Mouse (Mus musculus): Measurements from ENCODE around the gene Grtp1. TPM values are rescaled to one million over a fixed set of nuclear protein-coding genes. Genes with fewer than 3 reads are reported as not detected.

Grtp1 gene
- polyA plus RNA-seq, 1 experiment, result 3.5 TPM

DNA sequence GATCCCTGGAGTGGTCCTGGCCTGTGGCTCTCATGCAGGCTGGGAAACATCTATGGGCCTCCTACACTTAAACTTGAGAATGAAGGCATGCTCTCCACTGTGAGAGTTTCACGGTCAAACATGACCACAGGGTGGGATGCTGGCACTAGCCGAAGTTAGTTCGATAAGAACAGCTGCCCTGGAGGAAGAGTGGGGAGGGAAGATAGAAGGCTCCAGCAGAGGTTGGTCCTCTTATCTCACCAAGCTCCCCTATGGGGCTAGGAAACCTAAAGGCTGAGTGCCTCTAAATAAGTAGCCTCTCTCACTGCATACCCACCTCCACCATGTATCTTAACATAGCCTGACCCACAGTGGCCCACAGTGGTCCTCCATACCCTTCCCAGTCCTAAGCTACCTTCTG is 2.4 kb upstream of the Grtp1 start:
- no peak overlapping the region for H3K4me3 ChIP-seq (ENCODE audit: insufficient read depth, poor library complexity, severe bottlenecking)
- no peaks in the 10 kb centered on the region for H3K36me3 ChIP-seq (ENCODE audit: control insufficient read depth, insufficient read depth)
- H3ac ChIP-seq (ENCODE audit: control insufficient read depth, insufficient read length, low read depth), result no peak overlapping the region
- TF ChIP-seq MYOD1 (IDR thresholded peaks at IDR 0.05; ENCODE audit: control insufficient read depth, insufficient read length, low read depth) (no peak), FOSL1 (IDR thresholded peaks at IDR 0.05; ENCODE audit: insufficient read depth, low read length, poor library complexity, severe bottlenecking) (no peak), CEBPB (IDR thresholded peaks at IDR 0.05; ENCODE audit: low read depth) (no peak), USF1 (IDR thresholded peaks at IDR 0.05; ENCODE audit: low read depth) (no peak), MYOG (IDR thresholded peaks at IDR 0.05; ENCODE audit: control insufficient read depth, extremely low read depth, insufficient read length) (no peak)
- H3K79me3 ChIP-seq (ENCODE audit: low read depth), result no peaks in the 10 kb centered on the region
- no peaks in the 10 kb centered on the region for H3K79me2 ChIP-seq (ENCODE audit: control insufficient read depth, insufficient read depth)
- no peaks in the 10 kb centered on the region for H3K27me3 ChIP-seq (ENCODE audit: control insufficient read depth, insufficient read depth, insufficient read length)

DNA sequence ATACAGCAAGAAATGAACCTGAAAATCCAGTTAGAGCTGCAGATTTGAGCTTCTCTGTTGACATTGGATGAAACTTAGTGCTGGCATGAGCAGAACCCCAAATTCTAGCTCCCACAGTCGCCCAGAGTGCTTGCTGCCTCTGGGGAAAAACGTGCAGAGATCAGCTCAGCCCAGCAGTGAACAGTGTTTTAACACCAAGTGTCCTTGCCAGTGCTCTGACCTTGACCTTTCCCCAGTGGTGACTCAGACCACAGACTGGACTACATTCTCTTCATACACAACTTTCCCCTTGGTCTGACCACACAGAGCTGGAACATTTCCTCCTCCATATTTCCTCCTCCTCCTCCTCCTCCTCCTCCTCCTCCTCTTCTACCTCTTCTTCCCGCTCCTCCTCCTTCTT is 1.6 kb upstream of the Grtp1 start:
- Histone ChIP-seq H3K79me3 (ENCODE audit: low read depth) (no peaks in the 10 kb centered on the region), H3K27me3 (ENCODE audit: control insufficient read depth, insufficient read depth, insufficient read length) (no peaks in the 10 kb centered on the region), H3K36me3 (ENCODE audit: control insufficient read depth, insufficient read depth) (no peaks in the 10 kb centered on the region), H3K79me2 (ENCODE audit: control insufficient read depth, insufficient read depth) (no peaks in the 10 kb centered on the region), H3ac (ENCODE audit: control insufficient read depth, insufficient read length, low read depth) (no peak overlapping the region), H3K4me3 (ENCODE audit: insufficient read depth, poor library complexity, severe bottlenecking) (no peak overlapping the region)
- TF ChIP-seq MYOD1 (IDR thresholded peaks at IDR 0.05; ENCODE audit: control insufficient read depth, insufficient read length, low read depth) (no peak), MAX (IDR thresholded peaks at IDR 0.05) (no peak), CTCF (IDR thresholded peaks at IDR 0.05; ENCODE audit: control insufficient read depth, insufficient read depth, insufficient read length) (no peak), USF1 (IDR thresholded peaks at IDR 0.05; ENCODE audit: low read depth) (no peak), FOSL1 (IDR thresholded peaks at IDR 0.05; ENCODE audit: insufficient read depth, low read length, poor library complexity, severe bottlenecking) (no peak), MYOG (IDR thresholded peaks at IDR 0.05; ENCODE audit: control insufficient read depth, extremely low read depth, insufficient read length) (no peak), CEBPB (IDR thresholded peaks at IDR 0.05; ENCODE audit: low read depth) (no peak)

DNA sequence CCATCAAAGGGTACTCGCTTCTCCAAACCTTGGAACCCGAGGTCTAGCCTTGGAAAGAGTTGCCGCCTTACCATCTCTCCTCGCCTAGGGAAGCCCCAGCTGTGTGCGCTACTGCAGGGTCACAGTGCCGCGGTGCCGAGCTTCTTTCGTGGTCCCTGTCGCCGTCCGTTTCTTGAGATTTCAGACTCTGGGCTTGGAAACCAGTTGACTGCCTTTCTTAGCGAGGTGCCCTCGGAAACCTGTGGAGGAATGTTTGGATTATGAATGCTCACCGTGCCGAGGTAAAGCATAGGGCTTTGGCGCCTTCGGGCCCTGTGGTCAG is 554 bp upstream of the Grtp1 start:
- Histone ChIP-seq H3K79me3 (ENCODE audit: low read depth) (no peaks in the 10 kb centered on the region), H3K79me2 (ENCODE audit: control insufficient read depth, insufficient read depth) (no peaks in the 10 kb centered on the region), H3K36me3 (ENCODE audit: control insufficient read depth, insufficient read depth) (no peaks in the 10 kb centered on the region), H3ac (ENCODE audit: control insufficient read depth, insufficient read length, low read depth) (no peak overlapping the region), H3K27me3 (ENCODE audit: control insufficient read depth, insufficient read depth, insufficient read length) (no peaks in the 10 kb centered on the region), H3K4me3 (ENCODE audit: insufficient read depth, poor library complexity, severe bottlenecking) (no peak overlapping the region)
- TF ChIP-seq MYOG (IDR thresholded peaks at IDR 0.05; ENCODE audit: control insufficient read depth, extremely low read depth, insufficient read length) (no peak), CTCF (IDR thresholded peaks at IDR 0.05; ENCODE audit: control insufficient read depth, insufficient read depth, insufficient read length) (no peak)

DNA sequence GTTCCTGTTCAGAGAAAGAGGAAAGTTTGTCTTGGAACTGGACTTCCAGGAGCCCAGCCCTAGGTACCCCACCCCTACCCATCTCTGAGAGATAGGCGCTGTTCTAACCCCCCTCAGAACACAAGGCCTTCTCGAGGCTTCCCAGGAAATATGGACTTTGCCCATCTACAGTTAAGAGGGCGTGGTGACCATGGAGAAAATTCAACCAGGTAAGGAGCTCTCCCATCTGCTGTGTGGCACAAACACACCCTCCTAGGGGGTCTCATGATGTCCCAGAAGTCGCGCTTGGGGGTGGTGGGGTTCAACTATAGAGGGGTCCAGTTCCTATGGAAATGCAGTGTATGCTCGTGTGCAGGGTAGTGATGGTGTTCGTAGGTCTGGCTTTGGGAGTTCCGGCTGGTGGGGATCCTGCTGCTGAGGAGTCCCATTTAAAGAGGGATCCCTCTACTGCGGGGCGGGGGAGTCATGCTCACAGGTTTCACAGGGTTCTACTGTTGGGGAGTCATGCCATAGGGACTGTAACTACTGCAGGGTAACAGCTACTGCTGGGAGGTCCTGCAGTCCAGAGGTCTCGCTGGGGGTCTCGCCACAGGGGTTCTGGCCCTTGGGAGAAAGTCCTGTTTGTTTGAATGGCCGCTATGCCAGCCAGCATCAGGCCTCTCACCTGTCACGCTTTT is 897 bp downstream of the Grtp1 start:
- TF ChIP-seq CTCF (IDR thresholded peaks at IDR 0.05; ENCODE audit: control insufficient read depth, insufficient read depth, insufficient read length) (no peak), CEBPB (IDR thresholded peaks at IDR 0.05; ENCODE audit: low read depth) (no peak), MAX (IDR thresholded peaks at IDR 0.05) (no peak), USF1 (IDR thresholded peaks at IDR 0.05; ENCODE audit: low read depth) (no peak), FOSL1 (IDR thresholded peaks at IDR 0.05; ENCODE audit: insufficient read depth, low read length, poor library complexity, severe bottlenecking) (no peak), MYOD1 (IDR thresholded peaks at IDR 0.05; ENCODE audit: control insufficient read depth, insufficient read length, low read depth) (no peak), MYOG (IDR thresholded peaks at IDR 0.05; ENCODE audit: control insufficient read depth, extremely low read depth, insufficient read length) (no peak)
- Histone ChIP-seq H3K79me3 (ENCODE audit: low read depth) (no peaks in the 10 kb centered on the region), H3ac (ENCODE audit: control insufficient read depth, insufficient read length, low read depth) (no peak overlapping the region), H3K4me3 (ENCODE audit: insufficient read depth, poor library complexity, severe bottlenecking) (no peak overlapping the region), H3K27me3 (ENCODE audit: control insufficient read depth, insufficient read depth, insufficient read length) (no peaks in the 10 kb centered on the region), H3K79me2 (ENCODE audit: control insufficient read depth, insufficient read depth) (no peaks in the 10 kb centered on the region), H3K36me3 (ENCODE audit: control insufficient read depth, insufficient read depth) (no peaks in the 10 kb centered on the region)

DNA sequence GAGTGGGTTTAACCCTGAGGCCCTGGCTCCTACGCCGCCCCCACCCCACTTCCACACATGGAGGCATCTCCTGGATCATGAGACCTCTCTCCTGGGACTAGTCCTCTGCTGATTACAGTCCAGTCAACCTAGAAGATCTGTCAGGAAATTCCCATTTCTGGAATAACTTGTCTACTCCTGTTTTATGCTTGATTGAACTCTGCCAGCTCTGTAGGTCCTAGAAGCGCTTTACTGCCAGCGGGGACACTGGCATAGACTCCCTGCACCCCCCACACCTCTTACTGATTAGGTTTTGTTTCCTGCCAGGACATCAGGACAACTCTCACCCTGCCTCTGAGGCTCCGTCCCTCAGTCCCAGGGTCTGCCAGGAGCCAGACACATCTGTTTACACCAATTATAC is 2.9 kb downstream of the Grtp1 start:
- TF ChIP-seq MYOG (IDR thresholded peaks at IDR 0.05; ENCODE audit: control insufficient read depth, extremely low read depth, insufficient read length) (no peak), USF1 (IDR thresholded peaks at IDR 0.05; ENCODE audit: low read depth) (no peak), MAX (IDR thresholded peaks at IDR 0.05) (no peak), MYOD1 (IDR thresholded peaks at IDR 0.05; ENCODE audit: control insufficient read depth, insufficient read length, low read depth) (no peak), CTCF (IDR thresholded peaks at IDR 0.05; ENCODE audit: control insufficient read depth, insufficient read depth, insufficient read length) (no peak), CEBPB (IDR thresholded peaks at IDR 0.05; ENCODE audit: low read depth) (no peak), FOSL1 (IDR thresholded peaks at IDR 0.05; ENCODE audit: insufficient read depth, low read length, poor library complexity, severe bottlenecking) (no peak)
- no peaks in the 10 kb centered on the region for H3K79me2 ChIP-seq (ENCODE audit: control insufficient read depth, insufficient read depth)
- no peaks in the 10 kb centered on the region for H3K36me3 ChIP-seq (ENCODE audit: control insufficient read depth, insufficient read depth)
- H3K79me3 ChIP-seq (ENCODE audit: low read depth), result no peaks in the 10 kb centered on the region
- H3K4me3 ChIP-seq (ENCODE audit: insufficient read depth, poor library complexity, severe bottlenecking), result no peak overlapping the region
- no peaks in the 10 kb centered on the region for H3K27me3 ChIP-seq (ENCODE audit: control insufficient read depth, insufficient read depth, insufficient read length)
- H3ac ChIP-seq (ENCODE audit: control insufficient read depth, insufficient read length, low read depth), result no peak overlapping the region

DNA sequence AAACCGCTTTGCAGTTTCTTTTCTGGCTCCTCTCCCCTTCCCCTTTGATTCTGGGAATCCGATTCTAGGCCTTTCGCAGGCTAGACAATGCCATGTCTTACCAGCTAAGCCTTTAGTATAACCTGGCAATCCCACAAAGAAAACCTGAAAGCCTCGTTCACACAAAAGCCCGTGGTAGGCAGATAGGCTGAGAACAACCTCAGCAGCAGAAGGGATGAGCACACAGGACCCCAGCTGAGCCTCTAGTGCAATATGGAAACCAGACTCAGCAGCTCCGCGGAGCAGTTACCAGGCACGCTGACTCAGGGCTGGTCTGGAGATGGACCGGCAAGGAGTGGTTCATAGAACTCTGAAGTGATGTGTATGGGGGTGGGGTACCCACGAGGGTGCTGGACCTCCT is 5.6 kb downstream of the Grtp1 start:
- TF ChIP-seq CTCF (IDR thresholded peaks at IDR 0.05; ENCODE audit: control insufficient read depth, insufficient read depth, insufficient read length), result no peak
- no peak for TF ChIP-seq MYOG (IDR thresholded peaks at IDR 0.05; ENCODE audit: control insufficient read depth, extremely low read depth, insufficient read length)
- no peak for TF ChIP-seq USF1 (IDR thresholded peaks at IDR 0.05; ENCODE audit: low read depth)
- no peak for TF ChIP-seq CEBPB (IDR thresholded peaks at IDR 0.05; ENCODE audit: low read depth)
- no peak for TF ChIP-seq FOSL1 (IDR thresholded peaks at IDR 0.05; ENCODE audit: insufficient read depth, low read length, poor library complexity, severe bottlenecking)
- no peak for TF ChIP-seq MYOD1 (IDR thresholded peaks at IDR 0.05; ENCODE audit: control insufficient read depth, insufficient read length, low read depth)
- TF ChIP-seq MAX (IDR thresholded peaks at IDR 0.05), result no peak
- H3ac ChIP-seq (ENCODE audit: control insufficient read depth, insufficient read length, low read depth), result no peak overlapping the region
- H3K4me3 ChIP-seq (ENCODE audit: insufficient read depth, poor library complexity, severe bottlenecking), result no peak overlapping the region

More for the DNA sequence above, 5.6 kb downstream of the Grtp1 start:
- Histone ChIP-seq H3K36me3 (ENCODE audit: control insufficient read depth, insufficient read depth) (no peaks in the 10 kb centered on the region), H3K79me3 (ENCODE audit: low read depth) (no peaks in the 10 kb centered on the region), H3K79me2 (ENCODE audit: control insufficient read depth, insufficient read depth) (no peaks in the 10 kb centered on the region), H3K27me3 (ENCODE audit: control insufficient read depth, insufficient read depth, insufficient read length) (no peaks in the 10 kb centered on the region)

Data from C2C12 (cell line).